Mouse (Mus musculus): ENCODE measurements around the gene Gm9837. TPM values are rescaled to one million over a fixed set of nuclear protein-coding genes. Genes with fewer than 3 reads are reported as not detected.

The Gm9837 gene
- polyA plus RNA-seq, 1 experiment = not detected

DNA sequence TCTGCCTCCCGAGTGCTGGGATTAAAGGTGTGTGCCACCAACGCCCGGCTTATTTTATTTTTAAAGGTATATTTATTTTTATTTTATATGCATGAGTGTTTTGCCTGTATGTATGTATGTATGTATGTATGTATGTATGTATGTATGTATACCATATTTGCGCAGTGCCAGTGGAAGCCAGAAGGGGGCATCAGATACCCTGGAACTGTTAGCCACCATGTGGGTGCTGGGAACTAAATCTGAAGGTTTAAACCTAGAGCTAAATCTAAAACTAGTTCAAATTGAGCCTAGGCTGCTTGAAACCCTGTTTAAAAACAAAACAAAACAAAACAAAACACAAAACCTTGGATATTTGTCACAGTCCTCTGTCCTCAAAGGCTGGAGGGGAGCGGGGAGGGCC lies 18.7 kb upstream of the Gm9837 start:
- DNase-seq (ENCODE audit: extremely low spot score in 1 of 2, low spot score in 1 of 2) = no peak

DNA sequence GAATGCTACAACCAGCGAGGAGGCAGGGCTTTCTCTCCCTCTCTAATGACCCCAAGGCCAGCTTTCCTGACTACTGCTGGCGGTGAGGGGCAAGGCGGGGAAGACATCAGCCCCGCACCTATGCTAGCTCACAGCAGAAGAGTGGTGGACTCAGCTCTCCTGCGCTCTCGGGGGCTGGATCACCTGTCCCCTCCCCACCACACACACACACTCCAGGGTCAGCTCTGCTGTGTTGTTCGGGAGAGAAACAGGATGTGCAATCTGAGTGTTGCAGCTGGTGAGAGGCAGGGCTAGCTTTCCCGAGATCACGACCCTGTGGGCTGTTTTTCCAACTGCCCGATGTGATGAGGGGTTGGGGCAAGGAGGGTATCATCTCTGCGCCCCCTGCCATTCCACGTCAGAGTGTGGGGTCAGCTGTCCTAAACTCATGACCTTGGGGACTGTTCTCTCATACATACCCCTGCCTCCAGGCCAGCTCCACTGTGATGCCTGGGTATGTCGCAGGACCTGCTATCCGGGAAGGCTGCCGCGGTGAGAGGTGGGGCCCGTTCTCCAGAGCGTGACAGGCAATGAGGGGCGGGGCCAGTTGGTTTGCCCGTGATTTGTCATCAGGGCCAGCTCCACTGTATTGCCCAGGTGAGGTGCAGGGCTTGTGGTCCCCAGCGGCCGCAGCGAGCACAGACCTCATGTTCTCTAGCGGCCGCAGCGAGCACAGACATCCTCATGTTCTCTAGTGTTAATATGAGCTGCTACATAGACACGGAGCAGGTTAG lies 16.7 kb upstream of the Gm9837 start:
- no peak for DNase-seq (ENCODE audit: extremely low spot score in 1 of 2, low spot score in 1 of 2)

DNA sequence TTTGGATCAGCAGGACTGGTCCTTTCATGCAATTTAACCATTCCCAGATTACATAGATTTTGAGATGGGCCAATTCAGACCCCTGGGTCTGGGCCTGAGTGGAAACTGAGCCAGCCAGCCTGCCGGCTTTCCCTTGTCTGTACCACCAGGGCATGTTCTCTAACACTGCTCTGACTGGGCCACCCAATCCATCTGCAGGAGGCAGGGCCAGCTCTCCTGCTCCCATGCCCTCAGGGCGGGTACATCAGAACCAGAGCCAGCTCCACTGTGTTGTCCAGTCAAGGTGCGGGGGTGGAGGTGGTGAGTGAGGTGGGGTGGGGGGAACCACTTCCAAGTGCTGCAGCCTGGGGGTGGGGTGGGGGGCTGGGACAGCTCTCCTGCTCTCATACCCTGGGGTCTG lies 16.1 kb upstream of the Gm9837 start:
- no peak for DNase-seq (ENCODE audit: extremely low spot score in 1 of 2, low spot score in 1 of 2)

DNA sequence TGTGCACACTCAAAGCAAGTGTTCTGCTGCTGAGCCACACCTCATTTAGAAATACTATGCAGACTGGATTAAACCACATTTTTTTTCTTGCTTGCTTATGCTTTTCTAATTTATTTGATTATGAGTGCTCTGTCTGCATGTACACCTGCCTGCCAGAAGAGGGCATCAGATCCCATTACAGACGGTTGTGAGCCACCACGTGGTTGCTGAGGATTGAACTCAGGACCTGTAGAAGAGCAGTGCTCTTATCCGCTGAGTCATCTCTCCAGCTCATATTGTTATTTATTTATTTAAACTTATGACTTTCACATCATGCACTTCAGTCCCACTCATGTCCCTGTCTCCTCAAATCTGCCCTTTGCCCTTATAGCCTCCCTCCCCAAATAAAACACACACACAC lies 15.4 kb upstream of the Gm9837 start:
- no peak for DNase-seq (ENCODE audit: extremely low spot score in 1 of 2, low spot score in 1 of 2)

DNA sequence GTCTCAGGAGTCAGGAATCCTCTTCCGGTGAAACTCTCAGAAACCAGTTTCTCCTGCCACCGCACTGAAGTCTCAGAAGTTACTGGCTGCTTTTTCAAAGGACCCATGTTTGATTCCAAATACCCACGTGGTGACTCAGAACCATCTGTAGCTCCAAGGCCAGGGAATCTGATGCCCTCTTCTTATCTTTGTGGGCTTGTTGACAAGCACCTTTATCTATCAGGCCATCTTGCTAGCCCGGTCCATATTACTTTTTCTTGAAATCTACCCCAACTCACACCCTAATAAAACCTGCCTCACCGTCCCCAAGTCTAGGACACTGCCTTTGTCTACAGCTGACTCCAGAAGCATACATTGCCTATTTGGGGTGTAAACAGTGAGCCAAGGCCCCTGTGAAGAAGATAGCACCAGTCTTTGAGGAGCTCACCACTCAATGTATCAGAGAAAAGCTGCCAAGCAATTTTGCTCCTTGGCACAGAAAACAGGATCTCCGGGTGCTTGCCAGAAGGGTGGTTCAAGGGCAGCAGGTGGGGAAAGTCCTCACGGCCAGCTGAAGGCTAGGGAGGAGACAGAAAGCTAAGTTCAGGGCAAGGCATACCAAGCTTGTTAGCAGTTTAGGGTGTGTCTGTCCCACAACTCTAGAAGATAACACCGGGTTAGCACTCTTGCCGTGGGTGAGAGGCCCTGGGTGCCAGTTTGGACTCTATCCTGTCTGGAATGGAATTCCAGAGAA lies 13.0 kb upstream of the Gm9837 start:
- DNase-seq (ENCODE audit: extremely low spot score in 1 of 2, low spot score in 1 of 2) = no peak

DNA sequence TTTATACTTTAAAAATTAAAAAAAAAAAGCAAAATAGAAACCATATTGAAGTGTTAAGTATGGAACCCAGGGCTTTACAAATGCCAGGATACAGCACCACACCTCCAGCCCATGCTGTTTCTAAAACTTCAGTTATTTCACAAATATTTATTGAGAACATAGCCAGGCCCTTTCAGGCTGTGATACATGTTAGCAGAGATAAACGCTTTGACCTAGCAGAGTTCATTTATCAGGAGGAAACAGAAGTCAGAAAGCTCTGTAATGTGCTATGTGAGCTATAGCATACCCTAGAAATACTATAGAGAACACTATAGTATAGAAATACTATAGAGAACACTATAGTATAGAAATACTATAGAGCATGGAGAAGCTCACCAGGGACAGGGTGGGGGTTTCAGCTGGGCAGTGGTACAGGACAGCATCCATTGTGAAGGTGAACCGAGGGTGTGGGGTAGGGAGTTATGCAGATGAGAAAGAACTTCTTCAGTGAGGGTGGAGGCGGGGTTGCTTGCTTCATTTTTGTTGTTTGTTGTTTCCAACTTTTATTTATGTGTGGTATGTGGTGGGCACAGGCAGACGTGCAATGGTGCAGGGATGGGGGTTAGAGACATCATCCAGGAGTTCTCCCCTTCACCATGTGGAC lies 10.9 kb upstream of the Gm9837 start:
- no peak for DNase-seq (ENCODE audit: extremely low spot score in 1 of 2, low spot score in 1 of 2)

DNA sequence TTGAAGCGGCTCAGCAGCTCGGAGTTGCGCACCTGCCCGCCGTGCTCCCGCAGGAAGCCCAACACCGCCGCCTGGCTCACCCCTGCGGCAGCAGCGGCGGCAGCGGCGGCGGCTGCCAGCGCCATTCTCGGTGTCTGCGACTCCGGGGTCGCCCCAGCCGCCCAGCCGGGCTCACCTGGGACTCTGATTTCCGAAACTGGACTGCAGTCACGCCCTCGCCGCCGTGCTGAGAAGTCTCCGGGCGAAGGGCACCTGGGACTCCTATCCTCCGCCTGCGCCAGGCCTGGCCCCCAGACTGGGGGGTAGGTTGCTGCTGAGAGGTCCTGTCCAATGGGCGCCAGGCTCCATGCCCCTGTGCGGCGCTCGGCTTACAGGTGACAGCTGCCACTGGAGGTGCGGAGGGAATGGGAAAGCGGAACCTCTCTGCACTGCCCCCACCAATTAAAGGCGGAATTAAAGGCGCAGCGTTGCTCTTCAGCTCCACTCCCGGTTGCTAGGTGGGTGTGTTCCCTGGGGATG lies 9.6 kb upstream of the Gm9837 start, which contains the start of the genes Gm9945 and Sowaha:
Gene Gm9945, plus strand, starts transcription at position 384 of the 519 bp plus-strand sequence.
Gene Sowaha, minus strand, starts transcription at position 492 of the 519 bp plus-strand sequence.
- DNase-seq (ENCODE audit: extremely low spot score in 1 of 2, low spot score in 1 of 2) = peak in 1 of 2 experiments; percentile 84

DNA sequence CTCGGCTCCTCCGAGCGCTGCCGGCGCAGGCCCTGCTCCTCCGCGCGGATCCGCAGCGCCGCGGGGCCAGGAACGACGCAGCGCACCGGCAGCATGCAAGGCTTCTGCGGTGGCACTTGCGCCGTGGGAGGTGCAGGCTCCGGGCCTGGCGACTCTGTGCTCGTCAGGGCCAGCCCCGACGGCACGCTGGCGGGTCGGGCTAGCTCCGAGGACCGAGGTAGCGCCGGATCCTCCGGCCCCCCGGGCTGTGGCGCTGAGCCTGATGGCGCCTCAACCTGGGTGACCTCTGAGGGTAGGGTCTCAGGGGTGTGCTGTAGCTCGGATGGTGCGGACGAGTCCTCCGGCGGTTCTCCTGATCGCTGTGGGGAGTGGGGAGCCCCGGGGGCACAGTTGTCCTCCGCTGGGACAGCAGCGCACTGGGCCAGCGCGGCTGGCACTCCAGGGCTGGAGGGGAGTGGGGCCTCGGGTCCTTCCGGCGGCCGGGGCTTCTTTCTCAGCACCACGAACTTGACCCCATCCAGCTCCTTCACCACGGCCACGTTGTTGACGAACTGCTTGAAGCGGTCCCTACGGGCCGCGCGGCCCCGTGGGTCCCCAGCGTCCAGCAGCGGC lies 9.0 kb upstream of the Gm9837 start:
- DNase-seq (ENCODE audit: extremely low spot score in 1 of 2, low spot score in 1 of 2) = peak in 1 of 2 experiments; percentile 48

DNA sequence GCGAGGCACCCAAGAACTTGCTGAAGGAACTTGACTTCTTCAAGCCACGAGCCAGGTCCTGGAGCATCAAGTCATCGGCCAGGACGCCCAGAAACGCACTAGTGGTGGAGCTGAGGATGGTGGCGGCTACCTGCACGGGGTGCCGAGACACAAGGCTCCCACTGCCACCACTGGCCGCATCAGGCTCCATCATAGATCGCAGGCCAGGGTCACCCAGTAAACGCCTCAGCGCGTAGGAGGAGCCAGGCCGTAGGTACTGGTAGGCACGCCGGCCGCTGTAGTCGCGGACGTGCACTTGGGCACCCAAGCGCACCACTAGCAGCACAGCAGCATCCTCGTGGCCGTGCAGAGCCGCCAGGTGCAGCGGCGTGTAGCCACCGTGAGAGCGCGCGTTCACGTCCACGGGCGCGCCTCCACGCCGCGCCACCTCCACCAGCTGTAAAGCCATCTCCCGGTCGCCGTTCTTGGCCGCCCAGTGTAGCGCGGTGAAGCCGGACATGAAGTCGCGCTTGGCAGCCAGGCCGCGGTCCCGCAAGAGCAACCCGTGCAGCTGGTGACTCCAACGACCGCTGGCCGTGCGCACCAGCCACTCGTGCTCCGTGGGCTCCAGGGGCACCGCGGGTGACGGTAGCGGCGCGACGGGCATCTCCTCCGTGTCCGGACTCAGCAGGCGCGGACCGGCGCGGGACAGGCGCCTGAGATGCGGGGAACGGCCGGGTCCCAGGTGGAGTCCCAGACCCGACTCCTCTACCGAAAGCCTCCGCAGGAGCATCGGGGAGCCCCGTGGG lies 8.3 kb upstream of the Gm9837 start:
- no peak for DNase-seq (ENCODE audit: extremely low spot score in 1 of 2, low spot score in 1 of 2)

DNA sequence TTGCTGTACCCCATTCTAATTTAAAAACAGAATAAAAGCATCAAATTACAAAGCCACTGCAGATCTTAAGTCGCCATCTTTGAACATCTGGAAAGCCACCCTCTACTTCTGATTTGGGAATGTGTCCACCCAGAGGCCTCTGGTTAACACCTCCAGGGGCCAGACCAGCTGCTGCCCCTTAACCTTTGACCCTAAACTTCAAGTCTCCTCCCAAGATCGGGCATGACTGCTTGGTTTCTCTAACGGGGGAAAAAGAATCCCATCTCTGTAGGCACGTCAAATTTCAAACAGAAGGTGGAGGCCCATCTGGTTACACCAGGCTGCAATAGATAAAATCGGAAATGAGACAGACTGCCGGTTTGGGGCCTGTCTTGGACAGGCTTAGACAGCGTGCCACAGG lies 7.6 kb upstream of the Gm9837 start:
- DNase-seq (ENCODE audit: extremely low spot score in 1 of 2, low spot score in 1 of 2) = no peak

DNA sequence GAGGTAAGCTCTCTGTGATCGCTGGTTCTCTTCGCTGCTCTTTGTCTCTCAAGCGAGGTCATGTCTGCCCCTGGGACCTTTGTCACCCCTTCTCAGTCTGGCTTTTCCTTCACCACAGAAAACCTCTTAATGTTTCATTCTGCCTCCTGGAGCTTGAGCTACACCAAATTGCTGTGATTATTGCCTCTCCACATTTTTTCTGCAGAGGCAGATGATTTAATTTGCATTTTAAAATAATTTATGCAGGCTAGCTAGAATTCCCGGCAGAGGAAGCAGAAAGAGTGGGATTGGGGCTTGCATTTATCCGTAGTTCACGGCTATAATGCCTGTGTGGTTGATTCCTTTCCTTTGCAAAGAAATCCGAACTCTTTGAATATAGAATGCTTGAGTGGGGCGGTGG lies 5.3 kb upstream of the Gm9837 start:
- peak in 1 of 2 experiments; percentile 56 for DNase-seq (ENCODE audit: extremely low spot score in 1 of 2, low spot score in 1 of 2)

DNA sequence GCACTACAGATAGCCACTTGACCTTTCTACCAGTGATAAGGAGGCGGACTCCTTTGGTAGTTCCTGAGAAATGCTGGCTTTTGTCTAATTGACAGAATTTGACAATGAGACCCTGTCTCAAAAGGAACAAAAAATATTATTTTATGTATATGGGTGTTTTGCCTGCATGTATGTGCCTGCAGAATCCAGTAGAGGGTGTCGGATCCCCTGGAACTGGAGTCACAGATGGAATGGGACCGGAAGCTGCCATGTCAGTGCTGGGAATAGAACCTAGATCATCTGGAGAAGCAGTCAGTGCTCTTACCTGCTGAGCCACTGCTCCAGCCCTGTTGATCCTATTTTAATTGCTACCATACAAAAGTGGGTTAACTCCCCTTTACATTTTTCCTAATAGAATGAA lies 2.4 kb upstream of the Gm9837 start:
- no peak for DNase-seq (ENCODE audit: extremely low spot score in 1 of 2, low spot score in 1 of 2)

DNA sequence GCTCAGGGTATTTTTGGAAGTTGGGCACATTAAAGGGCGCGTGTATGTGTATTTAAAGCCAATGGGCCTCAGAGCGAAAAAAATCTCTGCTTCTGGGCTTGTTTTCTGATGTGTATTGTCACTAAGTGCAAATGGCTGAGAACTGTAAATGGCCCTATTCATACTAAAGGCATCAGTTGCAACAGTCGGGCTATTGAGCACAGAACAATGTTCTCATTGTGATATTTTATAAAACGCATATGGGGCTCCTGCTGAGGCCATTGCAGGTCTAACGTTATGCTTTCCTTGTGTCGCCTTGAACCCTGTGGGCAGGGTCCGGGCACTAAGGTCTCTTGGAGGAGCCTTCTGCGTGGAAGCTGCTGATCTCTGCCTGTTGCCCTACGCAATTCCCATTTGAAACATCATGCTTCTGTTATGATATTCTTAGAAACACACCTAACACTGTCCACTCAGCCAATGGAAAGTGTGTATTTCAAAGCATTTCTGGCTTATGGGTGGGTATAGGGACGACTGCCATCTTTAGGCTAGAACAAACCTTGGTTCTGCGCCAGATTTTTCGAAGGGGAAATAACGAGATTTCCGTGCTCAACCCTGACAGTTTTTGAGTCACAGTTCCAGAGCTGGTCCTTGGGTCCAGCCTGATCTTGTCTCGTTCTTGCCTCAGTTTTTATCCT lies 848 bp downstream of the Gm9837 start:
- DNase-seq (ENCODE audit: extremely low spot score in 1 of 2, low spot score in 1 of 2) = no peak

DNA sequence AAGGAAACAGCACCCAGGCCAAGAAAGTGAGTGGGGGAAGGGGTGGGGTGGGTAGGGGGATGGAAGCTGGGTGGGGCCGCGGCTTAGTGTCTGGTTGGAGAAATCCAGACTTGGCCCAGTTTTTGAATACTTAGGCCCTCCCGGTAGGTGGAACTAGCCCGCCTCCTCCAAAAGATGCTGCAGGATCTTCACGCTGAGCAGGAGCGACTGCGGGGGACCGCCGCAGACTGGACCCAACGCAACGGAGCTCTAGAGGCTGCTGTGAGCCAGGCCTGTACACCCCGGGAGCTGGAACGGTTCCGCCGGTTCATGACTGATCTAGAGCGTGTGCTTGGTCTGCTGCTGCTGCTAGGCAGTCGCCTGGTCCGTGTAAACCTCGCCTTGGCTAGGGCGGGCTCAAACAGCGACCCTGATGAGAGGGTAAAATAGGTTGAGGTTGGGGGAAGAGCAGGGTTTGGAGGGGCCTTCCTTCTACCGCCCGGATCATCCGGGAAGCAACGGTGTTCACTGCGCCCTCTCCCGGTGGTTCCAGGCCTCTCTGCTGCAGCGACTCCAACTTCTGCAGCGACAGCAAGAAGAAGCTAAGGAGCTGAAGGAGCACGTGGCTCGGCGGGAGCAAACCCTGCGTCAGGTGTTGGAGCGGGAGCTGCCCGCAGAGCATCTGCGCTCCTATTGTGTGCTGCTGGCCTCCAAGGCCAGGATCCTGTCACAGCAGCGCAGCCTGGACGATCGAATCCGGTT lies 3.9 kb downstream of the Gm9837 start:
- DNase-seq (ENCODE audit: extremely low spot score in 1 of 2, low spot score in 1 of 2) = peak in 1 of 2 experiments; percentile 90

DNA sequence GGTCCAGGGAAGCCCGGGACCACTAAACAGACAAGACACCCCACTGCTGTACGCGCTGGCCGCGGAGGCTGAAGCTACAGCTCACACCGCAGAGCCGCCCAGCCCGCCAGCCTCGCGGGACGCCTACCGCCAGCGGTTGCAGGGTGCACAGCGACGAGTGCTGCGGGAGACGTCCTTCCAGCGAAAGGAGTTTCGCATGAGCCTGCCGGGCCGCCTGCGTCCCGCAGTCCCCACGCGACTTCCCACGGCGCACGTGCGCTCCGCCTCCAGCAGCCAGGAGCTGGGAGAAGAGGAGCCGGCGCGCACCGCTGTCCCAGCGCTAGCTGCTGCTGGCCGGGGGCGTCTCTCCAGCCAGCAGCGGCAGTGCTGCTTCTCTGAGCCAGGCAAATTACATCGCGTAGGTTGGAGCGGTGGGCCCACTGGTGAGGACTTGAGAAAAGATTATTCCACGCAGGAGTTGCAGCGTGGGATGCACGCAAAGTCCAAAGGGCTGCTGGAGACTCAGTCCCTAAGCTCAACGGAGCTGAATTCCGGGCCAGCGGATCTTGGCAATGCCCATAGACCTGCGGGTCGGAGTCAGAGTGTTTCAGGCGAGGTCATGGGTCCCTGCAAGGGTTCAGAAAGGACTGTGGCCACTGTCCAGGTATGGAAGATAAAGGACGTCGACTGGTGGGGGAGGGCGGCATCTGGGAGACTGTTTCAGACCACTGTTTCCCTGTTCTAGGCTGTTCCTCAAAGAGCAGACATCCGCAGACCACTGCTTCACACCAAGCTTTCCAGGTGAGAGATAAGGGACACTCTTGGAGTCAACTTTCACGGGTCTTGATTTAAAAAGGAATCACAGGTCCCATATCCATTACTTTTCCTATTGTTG lies 6.5 kb downstream of the Gm9837 start:
- peak in 1 of 2 experiments; percentile 77 for DNase-seq (ENCODE audit: extremely low spot score in 1 of 2, low spot score in 1 of 2)

DNA sequence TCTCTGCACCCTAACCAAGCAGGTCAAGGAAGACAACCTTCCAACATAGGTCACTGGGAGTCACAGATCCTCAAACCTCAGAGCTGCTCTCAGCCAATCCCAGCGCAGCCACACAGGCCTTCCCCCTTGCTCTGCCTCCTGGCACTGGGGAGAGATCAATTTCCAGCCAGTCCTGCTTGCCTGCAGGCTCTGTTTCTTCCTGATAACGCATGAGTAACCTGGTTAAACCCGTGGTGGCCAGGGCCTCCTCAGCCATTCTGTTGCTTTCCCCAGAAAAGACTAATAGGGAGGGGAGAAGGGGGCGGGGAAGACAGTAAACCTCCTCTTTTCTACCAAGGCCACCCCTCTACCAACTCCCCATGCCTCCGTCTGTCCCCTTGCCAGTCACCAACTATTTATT lies 8.6 kb downstream of the Gm9837 start:
- no peak for DNase-seq (ENCODE audit: extremely low spot score in 1 of 2, low spot score in 1 of 2)

DNA sequence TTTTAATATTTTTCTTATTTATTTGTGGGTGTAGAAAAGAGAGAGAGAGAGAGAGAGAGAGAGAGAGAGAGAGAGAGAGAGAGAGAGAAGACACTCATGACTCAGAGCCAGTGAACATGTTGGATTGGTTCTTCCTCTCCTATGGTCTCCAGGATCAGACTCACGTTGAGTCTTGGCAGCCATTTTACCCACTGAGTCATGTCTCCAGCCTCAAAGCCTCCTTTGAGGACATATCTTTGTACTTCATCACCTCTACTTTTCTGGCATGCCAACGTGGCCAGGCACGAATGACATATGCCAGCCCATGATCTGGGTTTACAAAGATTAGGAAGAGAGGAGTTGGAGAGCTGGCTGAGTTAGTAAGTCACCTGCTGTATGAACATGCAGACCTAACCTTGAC lies 10.1 kb downstream of the Gm9837 start:
- DNase-seq (ENCODE audit: extremely low spot score in 1 of 2, low spot score in 1 of 2) = no peak

DNA sequence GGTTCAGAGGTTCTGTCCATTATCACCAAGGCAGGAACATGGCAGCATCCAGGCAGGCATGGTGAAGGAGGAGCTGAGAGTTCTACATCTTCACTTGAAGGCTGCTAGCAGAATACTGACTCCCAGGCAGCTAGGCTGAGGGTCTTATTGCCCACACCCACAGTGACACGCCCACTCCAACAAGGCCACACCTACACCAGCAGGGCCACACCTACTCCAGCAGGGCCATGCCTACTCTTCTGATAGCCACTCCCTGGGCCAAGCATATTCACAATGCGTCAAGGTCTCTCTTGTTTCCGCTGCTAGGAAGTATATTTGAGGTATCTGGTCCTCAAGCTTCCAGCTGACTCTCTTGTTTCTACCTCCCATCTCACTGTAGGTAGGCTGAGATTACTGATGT lies 11.3 kb downstream of the Gm9837 start:
- no peak for DNase-seq (ENCODE audit: extremely low spot score in 1 of 2, low spot score in 1 of 2)

Measured in frontal cortex, adult 2 months (tissue).